Mouse (Mus musculus) WW6 (cell line): ENCODE measurements around the gene Kirrel3.

ENCODE experiments used
- DNase-seq: peaks from one replicate; pipeline ENCODE4 v3.0.0-alpha.2; 2013; ENCODE audit warnings: low read depth, low spot score

Kirrel3 gene

DNA sequence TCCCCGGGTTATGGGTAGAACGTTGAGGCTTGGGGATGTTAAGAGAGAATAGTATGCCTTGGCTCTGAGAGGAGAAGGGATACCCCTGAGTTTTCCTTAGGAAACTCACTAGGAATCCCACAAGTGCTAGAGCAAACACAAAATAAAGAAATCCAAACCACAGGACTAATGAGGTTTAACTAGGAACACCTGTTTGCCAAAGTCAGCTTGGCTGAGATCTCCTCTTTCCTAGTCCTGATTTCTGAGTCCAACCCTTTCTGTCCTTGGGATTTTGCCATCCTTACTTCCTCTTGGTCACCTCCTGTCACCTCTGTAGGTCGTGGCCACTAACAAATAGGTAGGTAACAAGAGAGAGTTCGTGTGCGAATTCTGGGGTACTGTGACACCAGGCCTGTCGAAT is 540.6 kb downstream of the Kirrel3 start:
- no peak for DNase-seq

DNA sequence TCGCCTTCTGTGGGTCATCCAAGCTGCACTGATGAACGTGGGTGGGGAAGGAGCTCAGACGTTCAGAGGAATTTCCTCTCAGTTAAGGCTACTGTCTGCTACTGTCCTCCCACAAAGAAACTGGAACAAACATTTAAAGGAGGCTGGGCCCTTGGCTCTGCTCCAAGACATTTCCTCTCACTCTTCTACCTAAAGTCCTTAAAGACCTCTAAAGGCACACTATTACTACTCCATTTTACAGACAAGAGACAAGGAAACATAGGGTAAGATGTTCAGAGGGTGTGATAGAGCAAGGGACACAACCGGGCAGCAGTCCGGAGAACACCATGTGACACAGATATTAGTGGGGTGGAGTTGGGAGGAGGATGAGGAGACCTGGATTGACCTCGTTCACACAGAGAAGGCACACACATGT is 541.2 kb downstream of the Kirrel3 start:
- no peak for DNase-seq

DNA sequence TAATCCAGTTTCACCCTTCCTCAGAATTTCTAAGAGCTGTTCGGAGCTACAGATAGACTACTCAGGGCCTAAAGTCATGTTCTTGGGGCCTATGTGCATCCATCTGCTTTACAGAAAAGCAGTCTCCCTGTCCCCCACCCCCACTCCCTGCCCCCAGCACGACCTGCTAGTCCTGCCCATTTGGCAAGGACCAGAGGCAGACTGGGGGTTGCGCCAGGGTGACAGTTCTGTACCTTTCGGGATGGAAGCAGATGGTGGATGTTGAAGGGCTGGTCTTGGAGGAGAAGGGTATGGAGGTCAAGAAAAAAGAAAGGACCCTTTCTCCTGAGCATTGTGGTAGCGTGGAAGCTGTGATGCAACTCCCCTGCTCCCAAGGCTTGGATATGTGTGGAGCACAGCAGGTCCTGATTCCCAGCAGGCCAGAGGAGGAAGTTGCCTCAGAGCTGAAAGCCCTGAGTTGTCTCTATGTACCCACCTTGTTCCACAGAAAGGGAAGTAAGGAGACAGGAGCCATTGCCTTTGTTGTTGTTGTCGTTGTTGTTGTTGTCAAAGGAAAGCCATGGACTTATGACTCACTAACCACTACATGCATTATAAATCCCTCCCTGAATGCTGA is 541.8 kb downstream of the Kirrel3 start:
- DNase-seq: no peak

DNA sequence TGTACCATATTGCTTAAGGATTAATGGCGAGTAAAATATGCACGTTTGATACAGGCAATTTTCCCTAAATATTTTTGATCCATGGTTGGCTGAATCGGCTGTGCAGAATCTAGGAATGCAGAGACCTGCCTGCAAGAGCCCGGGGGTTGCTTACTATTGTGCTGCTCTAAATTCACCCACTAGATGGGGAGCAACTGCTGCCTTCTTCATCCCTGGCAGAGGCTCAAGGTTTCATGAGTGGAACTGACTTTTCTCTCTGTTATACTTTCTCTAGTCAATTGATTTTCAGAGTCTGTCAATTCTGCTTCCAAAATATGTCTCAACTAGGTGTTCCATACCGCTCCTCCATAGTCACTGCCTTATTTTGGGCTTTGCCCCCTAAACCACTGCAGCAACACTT is 545.1 kb downstream of the Kirrel3 start:
- no peak for DNase-seq

DNA sequence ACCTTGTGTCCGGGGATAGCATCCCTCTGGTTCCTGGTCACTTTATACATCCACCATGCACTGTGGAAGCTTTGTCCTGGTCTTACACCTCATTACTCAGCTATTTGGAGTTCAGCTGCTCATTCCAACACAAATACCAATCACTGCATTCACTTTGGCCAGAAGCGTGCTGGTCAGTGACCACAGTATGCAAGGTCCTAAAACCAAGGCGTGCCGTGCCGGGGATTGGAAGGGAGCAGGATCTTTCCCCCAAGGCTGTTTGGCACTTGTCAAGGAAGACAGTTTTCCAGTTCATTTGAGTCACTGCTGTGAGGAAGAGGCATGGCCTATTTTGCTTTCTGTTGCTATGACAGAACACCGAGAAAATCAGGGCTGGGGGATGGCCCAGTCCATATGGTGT is 546.8 kb downstream of the Kirrel3 start:
- DNase-seq: no peak

DNA sequence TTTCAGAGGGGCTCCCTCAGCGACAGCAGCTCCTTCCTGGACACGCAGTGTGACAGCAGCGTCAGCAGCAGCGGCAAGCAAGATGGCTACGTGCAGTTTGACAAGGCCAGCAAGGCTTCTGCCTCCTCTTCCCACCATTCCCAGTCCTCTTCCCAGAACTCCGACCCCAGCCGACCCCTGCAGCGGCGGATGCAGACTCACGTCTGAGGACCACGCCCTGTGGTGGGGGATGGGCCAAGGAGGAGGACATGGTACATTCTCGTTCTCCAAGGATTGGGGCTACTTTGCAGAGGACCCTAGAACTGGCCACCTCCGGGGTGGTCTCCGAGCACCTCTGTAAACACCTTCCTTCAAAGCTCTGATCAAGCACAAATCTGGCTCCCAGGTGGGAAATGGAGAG is 549.4 kb downstream of the Kirrel3 start:
- no peak for DNase-seq

DNA sequence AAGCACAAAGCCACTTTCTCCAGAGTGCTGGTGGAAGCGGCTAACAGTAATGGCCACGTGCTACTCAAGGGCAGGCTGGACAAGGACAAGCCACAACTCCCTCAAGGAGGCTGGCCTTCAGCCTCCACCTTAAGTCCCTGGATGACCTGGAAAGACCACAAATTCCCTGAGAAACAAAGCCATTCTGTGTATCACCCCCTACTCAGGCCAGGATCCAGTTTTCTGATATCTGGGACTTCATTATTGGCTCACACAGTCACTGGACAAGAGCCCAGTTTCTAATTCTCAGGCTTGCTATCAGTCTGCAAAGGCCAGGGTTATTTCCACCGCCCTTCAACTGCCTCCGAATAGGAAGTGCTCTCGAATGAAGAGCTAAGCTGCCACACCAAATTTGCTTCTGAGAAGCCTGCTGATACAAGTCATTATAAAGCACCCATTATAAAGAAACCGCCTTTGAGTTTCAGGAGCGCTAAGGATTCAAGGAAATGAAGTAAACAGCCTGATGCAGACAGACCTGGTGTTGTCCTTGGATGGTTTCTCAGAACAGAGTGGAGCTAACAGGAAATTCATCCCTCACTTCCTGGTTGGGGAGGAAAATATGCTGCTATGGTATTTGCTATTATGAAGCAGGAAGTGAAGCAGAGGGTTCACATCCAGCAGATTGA is 553.4 kb downstream of the Kirrel3 start:
- DNase-seq: no peak

DNA sequence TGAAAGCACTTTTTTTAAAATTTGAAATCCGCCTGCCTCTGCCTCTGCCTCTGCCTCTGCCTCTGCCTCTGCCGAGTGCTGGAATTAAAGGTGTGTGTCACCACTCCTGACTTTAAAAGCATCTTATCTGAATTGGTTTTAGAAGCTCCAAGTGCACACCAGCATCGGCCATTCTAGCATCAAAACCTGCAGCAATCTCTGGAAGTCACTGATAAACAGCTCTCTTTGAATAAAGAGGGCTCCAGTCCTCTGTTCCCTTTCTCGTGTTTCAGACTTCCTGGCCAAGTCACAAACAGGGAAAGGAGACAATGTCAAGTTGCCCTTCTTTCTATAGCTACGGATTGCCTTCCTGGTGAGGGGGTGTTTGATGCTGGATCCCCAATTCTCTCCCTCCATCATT is 554.2 kb downstream of the Kirrel3 start:
- no peak for DNase-seq

DNA sequence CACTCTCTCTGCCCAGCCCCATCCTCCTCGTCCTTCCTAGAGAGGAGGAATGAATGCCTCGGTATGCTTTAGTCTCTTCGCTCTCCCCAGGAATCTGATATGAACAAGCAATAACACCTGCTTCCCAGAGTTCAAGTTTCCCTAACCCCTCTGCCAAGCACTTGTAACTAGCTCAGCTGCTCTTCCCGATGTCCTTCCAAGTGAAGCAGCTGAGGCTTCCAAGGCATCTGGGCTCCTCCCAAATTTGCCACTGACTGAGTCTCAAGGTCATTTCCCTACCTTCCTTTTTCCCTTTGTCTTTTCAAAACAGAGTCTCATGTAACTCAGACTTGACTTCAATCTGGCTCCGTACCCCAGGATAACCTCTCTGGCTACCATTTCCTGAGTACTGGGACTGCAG is 555.8 kb downstream of the Kirrel3 start:
- no peak for DNase-seq

DNA sequence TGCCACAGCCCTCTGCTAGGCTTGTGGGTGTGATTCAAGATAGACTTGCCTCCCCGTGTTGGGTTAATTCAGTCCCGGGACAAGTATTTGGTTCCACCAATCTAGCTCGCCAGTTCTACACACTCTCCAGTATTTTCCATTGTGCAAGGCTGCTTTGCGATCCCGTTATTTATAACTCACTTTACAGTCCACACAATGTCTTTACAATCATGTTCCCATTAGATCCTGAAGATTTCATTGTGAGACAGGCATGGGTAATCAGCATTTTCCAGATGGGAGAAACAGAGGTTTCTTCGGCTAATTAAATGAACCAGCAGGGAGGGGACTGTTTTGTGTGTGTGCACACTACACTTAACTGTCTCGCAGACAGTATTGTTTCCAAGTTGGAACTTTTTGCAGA is 557.9 kb downstream of the Kirrel3 start:
- no peak for DNase-seq

DNA sequence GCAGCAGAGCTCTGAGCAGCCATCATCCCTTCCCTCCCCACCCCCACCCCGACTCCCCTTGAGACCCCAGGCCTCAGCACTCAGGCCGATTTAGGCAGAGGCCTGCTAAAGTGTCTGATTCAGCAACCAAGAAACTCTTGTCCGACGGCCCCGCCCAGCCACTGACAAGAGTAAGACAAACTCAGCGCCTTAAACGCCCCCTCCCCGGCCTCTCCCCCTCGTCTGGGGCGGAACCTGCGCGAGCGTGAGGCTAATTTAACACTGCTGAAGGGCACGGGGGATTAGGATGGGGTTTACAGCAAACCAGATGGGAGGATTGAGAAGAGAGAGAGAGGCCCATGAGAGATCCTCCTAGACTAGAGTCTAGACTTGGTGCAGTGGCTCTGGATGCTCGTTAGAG is 558.8 kb downstream of the Kirrel3 start:
- DNase-seq: no peak

DNA sequence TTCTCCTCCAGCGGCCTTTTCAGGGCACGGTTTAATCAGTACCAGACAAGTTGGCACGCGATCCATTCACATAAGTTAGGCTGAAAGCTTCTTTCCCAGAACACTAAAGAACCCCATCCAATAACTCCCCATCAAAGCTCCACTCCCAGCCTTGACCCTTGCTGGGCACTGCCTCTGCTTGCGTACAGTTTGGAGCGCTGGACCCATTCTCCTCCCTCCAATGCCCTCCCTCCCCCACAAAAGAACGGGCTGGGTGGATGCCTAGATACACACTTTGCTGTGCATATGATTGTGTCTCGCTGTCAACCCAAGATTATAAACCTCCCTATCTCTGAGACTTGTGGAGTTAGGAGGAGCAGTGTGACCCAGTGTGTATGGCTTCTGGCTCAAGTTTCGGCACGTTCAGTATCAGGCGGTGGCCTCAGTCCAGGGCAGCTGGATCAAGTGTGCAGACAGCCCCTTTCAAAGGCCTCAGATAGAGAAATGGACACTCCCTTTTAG is 559.4 kb downstream of the Kirrel3 start:
- no peak for DNase-seq

DNA sequence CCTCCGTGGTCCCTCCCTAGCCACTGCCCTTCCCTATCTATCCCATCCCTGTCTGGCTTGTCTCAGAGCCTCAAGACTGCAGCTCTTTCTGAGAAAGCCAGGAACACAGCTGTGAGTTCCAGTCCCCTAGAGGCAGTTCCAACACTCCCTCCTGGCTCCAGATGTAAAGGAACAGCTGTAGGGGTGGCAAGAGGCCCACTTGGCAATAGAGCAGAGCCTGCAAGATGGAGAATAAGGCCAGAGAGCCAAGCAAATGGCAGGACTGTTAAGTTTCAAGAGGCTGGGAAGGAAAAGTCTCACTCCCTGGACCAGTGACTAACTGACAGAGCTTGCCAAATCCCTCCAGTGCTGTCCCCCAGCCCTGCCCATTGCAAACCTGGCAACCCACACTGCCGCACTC is 560.1 kb downstream of the Kirrel3 start:
- no peak for DNase-seq

DNA sequence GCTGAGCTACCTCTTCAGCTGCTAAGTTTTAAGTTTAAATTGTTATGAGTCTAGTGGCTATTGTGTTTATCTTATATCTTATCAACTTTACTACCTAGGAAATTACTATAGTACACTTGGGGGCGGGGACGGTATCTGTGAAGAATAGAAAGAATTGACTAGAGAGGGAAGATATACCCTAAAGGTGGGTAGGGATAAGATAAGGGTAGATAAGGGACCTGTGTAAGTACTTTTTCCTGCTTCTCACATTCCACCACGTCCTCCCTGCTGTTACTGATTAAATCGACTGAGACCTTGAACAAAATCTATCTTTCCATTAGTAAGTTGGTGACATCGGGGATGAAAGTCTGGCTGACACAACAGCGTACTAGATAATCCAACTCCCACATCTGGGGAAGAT is 562.8 kb downstream of the Kirrel3 start:
- DNase-seq: no peak

DNA sequence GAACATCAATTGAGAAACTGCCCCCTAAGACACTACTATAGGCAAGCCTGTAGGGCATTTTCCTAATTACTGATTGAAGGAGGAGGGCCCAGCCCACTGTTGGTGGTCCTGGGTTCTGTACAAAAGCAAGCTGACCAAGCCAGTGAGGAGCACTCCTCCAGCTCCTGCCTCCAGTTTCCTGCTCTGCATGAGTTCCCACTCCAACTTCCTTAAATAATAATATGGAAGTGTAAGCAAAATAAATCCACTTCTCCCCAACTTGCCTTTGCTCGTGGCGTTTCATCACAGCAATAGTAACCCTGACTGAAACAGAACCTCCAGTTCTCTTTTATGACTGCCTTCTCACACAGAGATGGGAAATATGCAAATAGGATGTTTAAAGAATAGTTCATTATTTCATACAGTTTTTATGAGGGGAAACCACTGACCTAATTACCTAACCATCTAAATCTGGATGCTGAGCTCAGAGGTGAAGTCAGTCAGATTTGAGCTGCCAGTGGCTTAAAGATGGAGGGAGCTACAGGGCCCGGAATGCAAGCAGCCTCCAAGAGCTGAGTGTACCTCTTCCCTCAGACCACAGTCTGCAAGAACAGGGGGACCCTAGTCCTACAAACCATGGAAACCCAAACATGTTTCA is 564.3 kb downstream of the Kirrel3 start:
- DNase-seq: no peak

DNA sequence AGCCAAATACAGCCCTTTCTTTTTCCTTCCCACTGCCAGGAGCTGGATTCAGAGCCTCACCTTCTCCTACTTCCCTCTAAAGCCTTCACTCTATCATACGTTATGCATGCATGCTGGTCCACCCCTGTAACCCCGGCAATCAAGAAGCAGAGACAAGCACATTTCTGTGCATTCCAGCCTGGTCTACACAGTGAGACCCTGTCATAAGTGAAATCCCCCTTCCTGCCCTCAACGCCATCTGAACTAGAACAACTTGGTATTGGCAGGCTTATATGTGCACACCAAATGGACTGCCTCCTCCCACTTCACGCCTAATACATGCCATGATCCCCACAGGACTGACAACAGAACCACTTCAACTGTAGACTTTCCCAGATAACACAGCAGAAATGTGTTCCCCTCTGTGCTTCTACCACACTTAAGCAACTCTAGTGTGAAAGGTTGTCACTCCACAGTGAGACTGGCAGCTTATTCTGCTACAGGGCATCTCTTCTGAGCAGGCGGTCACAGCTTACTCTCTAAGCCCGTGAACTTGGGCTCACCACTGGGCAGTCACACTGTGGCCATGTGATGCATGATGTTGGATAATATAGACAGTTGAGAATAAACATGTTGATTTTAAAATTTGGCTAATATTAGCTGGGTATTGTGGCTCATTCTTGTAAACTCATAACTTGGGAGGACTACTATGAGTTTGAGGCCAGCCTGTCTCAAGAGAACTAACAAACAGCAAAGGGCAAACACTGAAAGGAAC is 565.2 kb downstream of the Kirrel3 start:
- DNase-seq: no peak

DNA sequence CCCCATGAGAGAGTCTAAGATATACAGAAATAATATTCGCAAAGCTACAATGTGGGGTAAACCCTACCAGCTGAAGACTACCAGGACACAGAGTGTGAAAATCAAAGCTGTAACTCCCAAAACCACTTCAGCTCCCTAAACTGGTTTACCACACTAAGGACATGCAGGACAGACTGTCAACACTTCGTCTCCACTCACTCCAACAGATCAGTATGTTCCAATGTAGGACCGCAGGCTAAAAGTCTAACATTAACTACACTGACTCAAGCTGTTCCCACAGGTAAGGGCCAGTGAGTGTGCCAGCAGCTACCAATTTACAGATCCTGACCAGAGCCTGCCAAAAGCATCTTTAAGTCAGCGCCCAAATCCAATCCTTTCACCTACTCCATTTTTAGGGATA is 566.0 kb downstream of the Kirrel3 start:
- no peak for DNase-seq

DNA sequence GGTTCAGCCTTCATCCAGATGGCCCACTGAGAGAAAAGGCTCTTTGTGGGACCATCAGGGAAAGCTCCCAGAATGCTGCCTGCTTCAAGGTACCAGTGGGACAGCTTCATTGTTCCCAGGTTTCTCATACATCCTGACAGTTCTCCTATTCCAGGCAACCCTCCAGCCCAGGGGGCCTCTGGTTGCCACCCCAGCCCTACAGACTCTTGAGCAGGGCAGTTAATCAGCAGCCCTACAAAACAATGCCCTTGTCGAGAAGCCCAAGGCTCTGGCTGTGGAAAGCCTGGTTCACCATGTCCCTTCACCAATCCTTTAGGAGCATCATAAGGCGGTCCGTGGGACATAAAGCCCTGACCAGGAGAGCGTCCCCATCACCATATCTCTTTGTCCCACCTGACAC is 567.0 kb downstream of the Kirrel3 start:
- no peak for DNase-seq

DNA sequence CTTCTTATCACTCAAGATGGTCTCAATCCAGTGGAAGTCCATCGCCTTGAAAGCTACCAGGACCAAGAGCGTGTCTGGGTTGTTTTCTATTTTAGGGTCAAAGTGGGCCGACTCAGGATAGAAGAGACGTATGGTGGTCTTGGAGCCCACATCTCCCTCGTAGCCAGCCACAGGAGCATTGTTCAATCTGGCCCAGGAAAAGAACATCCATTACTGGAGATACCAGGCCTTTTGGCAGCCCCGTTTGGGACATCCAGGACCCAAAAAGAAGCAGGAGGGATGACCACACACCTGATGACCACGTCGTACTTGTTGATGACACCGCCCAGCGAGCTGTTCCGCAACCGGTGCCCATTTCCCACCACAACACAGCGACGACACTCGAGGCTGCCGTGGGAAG is 567.4 kb downstream of the Kirrel3 start:
- no peak for DNase-seq

DNA sequence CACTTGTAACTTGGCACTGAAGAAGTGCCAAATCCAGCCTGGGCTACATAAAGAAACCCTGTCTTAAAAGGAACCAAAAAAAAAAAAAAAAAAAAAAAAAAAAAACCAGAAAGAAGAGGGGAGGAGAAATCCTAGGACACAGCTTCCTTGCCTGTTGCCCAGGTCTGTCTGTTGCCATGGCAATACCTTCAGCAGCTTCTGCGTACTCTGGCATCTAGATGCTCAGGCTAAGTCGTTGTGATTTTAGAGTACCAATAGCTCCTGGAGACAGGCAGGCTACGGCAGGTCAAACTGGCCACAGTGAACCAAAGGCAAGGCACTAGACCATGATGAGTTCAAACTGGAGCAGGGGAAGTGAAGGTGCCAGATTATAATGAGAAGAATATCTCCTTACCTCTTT is 568.0 kb downstream of the Kirrel3 start:
- DNase-seq: no peak

DNA sequence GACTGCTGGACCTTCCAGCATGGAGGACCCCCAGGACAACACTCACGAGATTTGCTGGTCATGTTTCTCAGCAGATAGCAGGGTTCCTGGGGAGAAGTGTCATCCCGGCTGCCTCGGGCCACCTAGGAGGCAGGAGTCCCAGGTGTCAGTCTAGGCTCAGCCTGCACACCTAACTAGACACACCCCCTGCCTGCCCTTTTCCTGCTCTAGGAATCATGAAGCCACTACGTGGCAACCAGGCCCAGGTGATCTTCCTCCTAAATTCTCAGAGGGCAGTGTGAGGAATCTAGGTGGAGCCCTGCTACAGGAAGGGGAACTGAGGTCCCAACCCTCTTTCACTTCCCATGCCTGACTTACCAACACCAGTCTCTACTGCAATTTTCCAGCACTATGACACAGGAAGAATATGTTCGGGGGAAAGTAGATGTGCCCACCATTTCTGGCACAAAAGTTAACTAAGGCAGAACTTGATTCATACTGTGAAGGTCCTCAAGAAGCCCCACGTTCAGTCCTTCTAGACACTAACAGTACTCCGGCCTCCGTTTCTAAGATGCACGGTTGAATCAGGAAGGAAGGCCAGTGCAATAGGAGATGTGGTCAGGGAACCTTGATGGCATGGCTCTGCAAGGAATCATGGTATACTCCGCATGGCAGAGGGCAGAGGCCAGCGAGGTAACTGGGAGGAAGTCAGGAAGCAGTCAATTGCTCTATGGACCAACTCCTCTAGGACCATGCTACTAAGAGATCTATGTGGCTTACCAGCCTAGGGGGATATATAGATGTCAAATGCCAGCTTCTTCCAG is 570.0 kb downstream of the Kirrel3 start:
- DNase-seq: no peak

DNA sequence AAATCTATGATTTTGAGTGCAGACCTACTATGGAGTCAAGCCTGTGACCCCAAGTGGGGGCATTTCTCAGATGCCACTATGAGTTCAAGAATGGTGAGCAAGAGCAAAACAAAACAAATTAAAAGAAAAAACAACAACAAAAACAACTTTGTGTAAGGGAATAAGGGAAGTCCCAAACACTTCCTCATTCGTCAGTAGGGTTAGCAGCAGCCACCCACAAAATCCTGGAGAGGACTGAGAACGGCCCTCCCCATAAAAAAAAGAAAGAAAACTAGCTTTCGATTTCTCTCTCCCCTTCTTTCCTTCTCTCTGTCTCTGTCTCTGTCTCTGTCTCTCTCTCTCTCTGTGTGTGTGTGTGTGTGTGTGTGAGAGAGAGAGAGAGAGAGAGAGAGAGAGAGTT is 570.9 kb downstream of the Kirrel3 start:
- DNase-seq: no peak
